Mouse (Mus musculus) kidney, adult 10 weeks (tissue): ENCODE data around the gene Gm572. TPM values are rescaled to one million over a fixed set of nuclear protein-coding genes. Genes with fewer than 3 reads are reported as not detected.

Experiments
- polyA plus RNA-seq: library from polyadenylated mRNA; stranded (reverse); fragments of 350-450 nt; fragmentation: Illumina TruSeq; extraction: RNeasy Lipid Tissue Mini Kit (QIAGEN cat#74804); gene quantifications from one replicate; pipeline ENCODE4 v1.2.3, GENCODE M21; 2014; ENCODE audit warnings: low read depth, low replicate concordance

The Gm572 gene
- polyA plus RNA-seq, result not detected

GRCm38 (mm10) chr4:148643291-148644156 lies at the start of gene Gm572:
Gm572 (plus strand) TSS chr4:148643317.

DNA sequence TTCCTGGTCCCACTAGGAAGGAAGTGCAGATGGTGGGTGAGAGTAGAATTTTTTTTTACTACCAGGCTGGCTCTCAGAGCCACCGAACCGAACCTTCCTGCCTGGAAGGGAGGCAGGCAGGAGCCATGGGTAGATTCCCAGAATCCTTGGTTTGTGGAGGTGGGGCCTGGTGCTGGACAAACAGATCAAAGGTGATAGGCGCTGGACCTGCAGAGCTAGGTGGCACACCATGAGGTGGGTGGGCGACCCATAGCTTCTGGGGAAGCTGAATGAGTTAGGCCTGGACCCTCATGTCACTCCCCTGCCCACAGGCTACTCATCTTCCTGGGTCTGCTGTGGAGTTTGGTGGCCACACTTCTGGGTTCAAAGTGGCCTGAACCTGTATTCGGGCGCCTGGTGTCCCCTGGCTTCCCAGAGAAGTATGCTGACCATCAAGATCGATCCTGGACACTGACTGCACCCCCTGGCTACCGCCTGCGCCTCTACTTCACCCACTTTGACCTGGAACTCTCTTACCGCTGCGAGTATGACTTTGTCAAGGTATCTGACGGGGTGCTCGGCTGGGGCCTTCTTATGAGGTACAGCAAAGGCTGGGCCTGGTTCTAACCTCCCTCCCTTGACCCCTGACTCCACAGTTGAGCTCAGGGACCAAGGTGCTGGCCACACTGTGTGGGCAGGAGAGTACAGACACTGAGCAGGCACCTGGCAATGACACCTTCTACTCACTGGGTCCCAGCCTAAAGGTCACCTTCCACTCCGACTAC lies 40.6 kb upstream of the Gm572 start, which contains the start of gene Masp2:
Gene Masp2, plus strand, starts transcription at position 198 of the 764 bp plus-strand sequence.

DNA sequence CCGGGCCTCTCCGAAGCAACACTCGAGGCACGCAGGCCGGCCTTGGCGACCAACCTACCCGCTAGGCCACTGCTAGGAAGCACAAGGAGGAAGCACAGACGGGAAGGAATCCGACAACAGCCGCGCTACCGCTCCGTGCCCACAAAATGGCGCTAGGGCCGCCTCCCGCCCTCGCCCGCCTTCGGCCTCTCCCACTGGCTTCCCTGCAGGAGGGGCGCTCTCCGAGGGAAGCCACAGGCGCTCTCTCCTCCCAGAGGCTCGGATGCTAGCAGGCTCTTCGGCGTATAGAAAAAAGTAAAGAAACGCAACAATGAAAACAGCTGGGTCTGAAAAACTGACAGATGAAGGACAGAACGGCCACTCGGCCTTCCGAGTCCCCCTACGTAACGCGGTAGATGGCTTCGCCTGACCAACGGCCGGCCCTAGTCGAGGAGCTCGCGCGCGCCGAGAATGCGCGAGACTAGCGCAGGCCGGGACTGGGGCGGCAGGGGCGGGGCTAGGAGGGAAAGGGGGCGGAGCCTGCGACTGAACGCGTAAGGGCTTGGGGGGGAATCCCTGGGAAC lies 16.4 kb upstream of the Gm572 start, which contains the start of gene Tardbp:
Gene Tardbp, minus strand, starts transcription at position 397 of the 563 bp plus-strand sequence.

Other genes starting within 250 kb of the Gm572 start
- gene Ubiad1, start 198.5 kb upstream of the Gm572 start, polyA plus RNA-seq, result 6.3 TPM
- 11.6 TPM for gene Mtor, start 194.7 kb upstream of the Gm572 start, polyA plus RNA-seq
- 0.81 TPM for gene Angptl7, start 142.9 kb upstream of the Gm572 start, polyA plus RNA-seq
- gene Exosc10, start 84.9 kb upstream of the Gm572 start, polyA plus RNA-seq, result 5.5 TPM
- gene Srm, start 51.8 kb upstream of the Gm572 start, polyA plus RNA-seq, result not detected
- gene Masp2, start 40.8 kb upstream of the Gm572 start, polyA plus RNA-seq, result 0.16 TPM
- gene Tardbp, start 16.3 kb upstream of the Gm572 start, polyA plus RNA-seq, result 563 TPM
- gene Casz1, start 161.1 kb downstream of the Gm572 start, polyA plus RNA-seq, result 5.9 TPM